Mouse (Mus musculus) intestine, embryonic 16.5 days (tissue): ENCODE measurements at regions not wholly inside any gene's neighbourhood (a gene's known extent, or its start where the extent isn't known, plus 50 kb on each side); places are given as distances from the start of the nearest gene placed in this dataset.

ENCODE experiments used
- ATAC-seq: fragments of 200-750 bp; cut with Nextera tagmentation; 2 replicates; pipeline ENCODE4 v1.8.0; 2017; ENCODE audit warnings: moderate TSS enrichment, moderate library complexity
- H3K27ac ChIP-seq: fragments of 300-500 bp; sonication (generic); 2 replicates; pipeline ENCODE4 v1.5.1; 2014; ENCODE audit warnings: mild to moderate bottlenecking, low read length
- H3K27me3 ChIP-seq: fragments of 300-500 bp; sonication (generic); replicated peaks from 2 replicates; pipeline ENCODE4 v1.6.1; 2014; ENCODE audit warnings: low read length, control low read depth, mixed read lengths; ENCODE audit not compliant: control insufficient read depth, insufficient read depth
- H3K36me3 ChIP-seq: fragments of 300-500 bp; sonication (generic); 2 replicates; pipeline ENCODE4 v1.6.1; 2014; ENCODE audit warnings: low read length, control low read depth; ENCODE audit not compliant: control insufficient read depth, insufficient read depth
- H3K4me1 ChIP-seq: fragments of 300-500 bp; sonication (generic); 2 replicates; pipeline ENCODE4 v1.6.1; 2014; ENCODE audit warnings: low read length, control low read depth, mixed read lengths; ENCODE audit not compliant: control insufficient read depth, insufficient read depth
- H3K4me2 ChIP-seq: fragments of 300-500 bp; sonication (generic); 2 replicates; pipeline ENCODE4 v1.6.1; 2014; ENCODE audit warnings: low read depth, low read length, control low read depth
- H3K4me3 ChIP-seq: fragments of 300-500 bp; sonication (generic); 2 replicates; pipeline ENCODE4 v1.5.1; 2014; ENCODE audit warnings: mild to moderate bottlenecking, low read length
- H3K9ac ChIP-seq: fragments of 300-500 bp; sonication (generic); 2 replicates; pipeline ENCODE4 v1.6.1; 2014; ENCODE audit warnings: low read depth, low read length
- H3K9me3 ChIP-seq: fragments of 300-500 bp; sonication (generic); 2 replicates; pipeline ENCODE4 v1.6.1; 2016; ENCODE audit warnings: low read length, control low read depth; ENCODE audit not compliant: control insufficient read depth
- WGBS: fragments of 180-500 bp; shearing (Covaris S2); extraction: QIAGEN DNeasy Blood & Tissue Kit; methylation state at CpG from one replicate; pipeline ENCODE4 v1.1.7; 2014; 5-methylcytosine and 5-hydroxymethylcytosine counted together

GRCm38 (mm10) chr8:102983910-102984225 lies 198.4 kb upstream of the Cdh11 start:
- H3K4me2 ChIP-seq: no peak overlapping the region
- no peak overlapping the region for H3K27ac ChIP-seq
- H3K27me3 ChIP-seq: no peaks in the 10 kb centered on the region
- no peak overlapping the region for H3K9ac ChIP-seq
- no peak for ATAC-seq
- WGBS: 47% methylated on average over 3 of the region's 3 CpGs
- no peaks in the 10 kb centered on the region for H3K9me3 ChIP-seq
- no peaks in the 10 kb centered on the region for H3K36me3 ChIP-seq
- H3K4me1 ChIP-seq: no peaks in the 10 kb centered on the region; the same call in 1 of the 2 replicates
- H3K4me3 ChIP-seq: no peak overlapping the region

- WGBS: 47% methylated on average over 2 of the region's 2 CpGs
- Histone ChIP-seq H3K4me2 (no peak overlapping the region), H3K4me1 (no peaks in the 10 kb centered on the region), H3K9ac (no peak overlapping the region), H3K27me3 (no peaks in the 10 kb centered on the region), H3K9me3 (no peaks in the 10 kb centered on the region), H3K27ac (no peak overlapping the region), H3K4me3 (no peak overlapping the region), H3K36me3 (no peaks in the 10 kb centered on the region)
- no peak for ATAC-seq
Measured at GRCm38 (mm10) chr8:103007284-103007984, 222.0 kb upstream of the Cdh11 start.

- Histone ChIP-seq H3K27ac (no peak overlapping the region), H3K27me3 (no peaks in the 10 kb centered on the region), H3K4me3 (no peak overlapping the region), H3K9me3 (no peaks in the 10 kb centered on the region), H3K4me1 (no peaks in the 10 kb centered on the region), H3K4me2 (no peak overlapping the region), H3K9ac (no peak overlapping the region), H3K36me3 (no peaks in the 10 kb centered on the region)
- no peak for ATAC-seq
- WGBS: 70% methylated on average over 4 of the region's 4 CpGs
Measured at GRCm38 (mm10) chr8:103019121-103019520, 233.7 kb upstream of the Cdh11 start.

GRCm38 (mm10) chr8:103023237-103023636 lies 237.8 kb upstream of the Cdh11 start:
- no peak for ATAC-seq
- no peak overlapping the region for H3K9ac ChIP-seq
- no peaks in the 10 kb centered on the region for H3K36me3 ChIP-seq
- no peaks in the 10 kb centered on the region for H3K4me1 ChIP-seq
- H3K4me3 ChIP-seq: no peak overlapping the region
- WGBS: 68% methylated on average over 1 of the region's 1 CpGs
- no peak overlapping the region for H3K4me2 ChIP-seq
- H3K9me3 ChIP-seq: no peaks in the 10 kb centered on the region
- H3K27me3 ChIP-seq: no peaks in the 10 kb centered on the region
- no peak overlapping the region for H3K27ac ChIP-seq

GRCm38 (mm10) chr8:103031708-103032107 lies 246.3 kb upstream of the Cdh11 start:
- no peak overlapping the region for H3K4me3 ChIP-seq
- 57% methylated on average over 1 of the region's 1 CpGs for WGBS
- H3K27ac ChIP-seq: no peak overlapping the region
- H3K4me1 ChIP-seq: no peaks in the 10 kb centered on the region
- H3K9me3 ChIP-seq: no peaks in the 10 kb centered on the region
- H3K36me3 ChIP-seq: no peaks in the 10 kb centered on the region
- no peak overlapping the region for H3K4me2 ChIP-seq
- no peak for ATAC-seq
- no peak overlapping the region for H3K9ac ChIP-seq
- no peaks in the 10 kb centered on the region for H3K27me3 ChIP-seq

GRCm38 (mm10) chr8:103033956-103034355 lies 248.5 kb upstream of the Cdh11 start:
- WGBS: 38% methylated on average over 3 of the region's 3 CpGs
- no peak for ATAC-seq

GRCm38 (mm10) chr8:103072079-103072635 lies 286.7 kb upstream of the Cdh11 start:
- H3K27ac ChIP-seq: no peak overlapping the region
- no peaks in the 10 kb centered on the region for H3K9me3 ChIP-seq
- no peak overlapping the region for H3K9ac ChIP-seq
- no peaks in the 10 kb centered on the region for H3K36me3 ChIP-seq
- H3K27me3 ChIP-seq: no peaks in the 10 kb centered on the region
- no peak for ATAC-seq
- no peak overlapping the region for H3K4me2 ChIP-seq
- H3K4me1 ChIP-seq: no peaks in the 10 kb centered on the region
- no peak overlapping the region for H3K4me3 ChIP-seq
- 78% methylated on average over 5 of the region's 5 CpGs for WGBS

More at GRCm38 (mm10) chr8:103033956-103034355, 248.5 kb upstream of the Cdh11 start:
- H3K9me3 ChIP-seq: no peaks in the 10 kb centered on the region
- H3K4me1 ChIP-seq: no peaks in the 10 kb centered on the region
- no peak overlapping the region for H3K4me2 ChIP-seq
- no peaks in the 10 kb centered on the region for H3K27me3 ChIP-seq
- H3K9ac ChIP-seq: no peak overlapping the region
- no peak overlapping the region for H3K4me3 ChIP-seq
- no peaks in the 10 kb centered on the region for H3K36me3 ChIP-seq
- H3K27ac ChIP-seq: no peak overlapping the region

GRCm38 (mm10) chr8:103072646-103073045 lies 287.2 kb upstream of the Cdh11 start:
- WGBS: 100% methylated on average over 1 of the region's 1 CpGs
- Histone ChIP-seq H3K27me3 (no peaks in the 10 kb centered on the region), H3K4me3 (no peak overlapping the region), H3K9ac (no peak overlapping the region), H3K9me3 (no peaks in the 10 kb centered on the region), H3K4me1 (no peaks in the 10 kb centered on the region), H3K27ac (no peak overlapping the region), H3K36me3 (no peaks in the 10 kb centered on the region), H3K4me2 (no peak overlapping the region)
- ATAC-seq: no peak

- H3K9me3 ChIP-seq: no peaks in the 10 kb centered on the region
- no peak overlapping the region for H3K27ac ChIP-seq
- H3K27me3 ChIP-seq: no peaks in the 10 kb centered on the region
- WGBS: 43% methylated on average over 3 of the region's 3 CpGs
- H3K9ac ChIP-seq: no peak overlapping the region
- no peak for ATAC-seq
- H3K4me3 ChIP-seq: no peak overlapping the region
- no peak overlapping the region for H3K4me2 ChIP-seq
- no peaks in the 10 kb centered on the region for H3K36me3 ChIP-seq
- no peaks in the 10 kb centered on the region for H3K4me1 ChIP-seq
Measured at GRCm38 (mm10) chr8:103078559-103078958, 293.1 kb upstream of the Cdh11 start.
